Mouse (Mus musculus): ENCODE data around the gene Itga6.

Gene Itga6

DNA sequence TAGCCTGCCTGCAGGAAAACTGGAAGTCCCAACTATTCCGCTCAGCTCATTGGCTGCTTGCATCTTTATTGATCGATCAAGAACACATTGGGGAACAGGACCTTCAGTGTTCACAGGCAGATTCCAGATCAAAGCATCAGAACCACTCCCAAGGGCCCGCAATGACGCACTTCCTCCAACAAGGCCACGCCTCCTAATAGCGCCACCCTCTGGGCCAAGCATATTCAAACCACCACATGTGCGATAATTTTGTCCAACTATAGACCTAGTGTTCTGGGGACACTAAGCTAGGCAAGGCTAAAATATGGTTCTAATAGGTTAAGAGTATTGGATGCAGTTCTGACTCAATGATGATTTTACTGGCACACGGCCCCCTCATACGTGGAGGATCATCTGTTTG, 15.7 kb downstream of the Itga6 start:
- no peak for DNase-seq (ENCODE audit: low read depth, low spot score)

GRCm38 (mm10) chr2:71764525-71764924, 19.1 kb downstream of the Itga6 start:
- DNase-seq (ENCODE audit: low read depth, low spot score), result no peak

GRCm38 (mm10) chr2:71764961-71765735, 19.7 kb downstream of the Itga6 start:
- DNase-seq (ENCODE audit: low read depth, low spot score), result no peak

- DNase-seq (ENCODE audit: low read depth, low spot score), result no peak
Measured at GRCm38 (mm10) chr2:71766007-71766406, 20.6 kb downstream of the Itga6 start.

DNA sequence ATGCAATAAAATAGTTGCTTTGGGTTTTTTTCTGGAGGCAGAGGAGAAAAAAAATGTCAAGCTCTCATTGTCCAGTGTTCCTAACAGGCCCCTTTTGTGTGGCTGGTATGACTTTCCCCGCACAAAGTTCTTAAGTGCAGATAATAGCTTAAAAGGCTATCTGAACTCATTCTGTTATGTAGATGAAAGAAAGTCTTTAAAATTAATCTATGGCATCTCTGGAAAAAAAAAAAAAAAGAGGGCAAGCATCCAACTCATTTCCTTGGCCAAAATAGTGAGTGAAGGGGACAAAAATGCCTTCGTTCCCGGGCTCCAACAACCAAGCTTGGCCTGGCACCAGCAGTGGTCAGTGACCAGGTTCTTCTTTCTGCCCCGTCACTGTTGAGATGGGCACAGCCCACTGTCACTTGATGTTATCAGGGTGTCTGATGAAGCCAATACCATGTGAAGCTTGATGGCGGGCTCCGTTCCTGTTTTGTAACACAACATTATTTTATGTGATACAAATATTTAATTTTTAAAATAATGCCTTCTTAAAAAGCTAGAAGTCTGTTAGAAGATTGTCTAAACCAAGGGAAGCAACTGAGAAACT, 21.7 kb downstream of the Itga6 start:
- DNase-seq (ENCODE audit: low read depth, low spot score), result no peak

DNA sequence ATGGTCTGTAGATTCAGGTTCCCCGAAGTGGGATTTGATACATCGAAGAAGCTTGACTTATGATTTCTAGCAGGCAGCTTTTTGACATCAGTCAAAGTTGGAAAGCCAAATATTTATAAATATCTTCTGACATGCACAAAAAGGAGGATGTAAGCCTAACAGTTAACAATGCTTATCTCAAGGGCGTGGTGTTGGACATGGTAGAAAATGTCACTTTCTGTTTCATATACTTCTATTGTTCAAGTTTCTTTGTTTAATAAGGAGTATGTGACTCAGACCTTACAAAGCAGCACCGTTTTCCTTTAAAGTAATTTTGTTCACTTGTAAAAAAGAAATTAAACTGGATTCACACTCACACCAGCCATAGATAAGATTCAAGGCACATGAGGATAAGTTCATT, 26.3 kb downstream of the Itga6 start:
- no peak for DNase-seq (ENCODE audit: low read depth, low spot score)

GRCm38 (mm10) chr2:71773714-71774113, 28.3 kb downstream of the Itga6 start:
- no peak for DNase-seq (ENCODE audit: low read depth, low spot score)

- no peak for DNase-seq (ENCODE audit: low read depth, low spot score)
Measured at GRCm38 (mm10) chr2:71774246-71774951, 29.0 kb downstream of the Itga6 start.

- DNase-seq (ENCODE audit: low read depth, low spot score), result no peak
Measured at GRCm38 (mm10) chr2:71775201-71775611, 29.8 kb downstream of the Itga6 start.

GRCm38 (mm10) chr2:71779266-71779888, 34.0 kb downstream of the Itga6 start:
- DNase-seq (ENCODE audit: low read depth, low spot score), result no peak

- DNase-seq (ENCODE audit: low read depth, low spot score), result no peak
Measured at GRCm38 (mm10) chr2:71780016-71780415, 34.6 kb downstream of the Itga6 start.

- DNase-seq (ENCODE audit: low read depth, low spot score), result no peak
Measured at GRCm38 (mm10) chr2:71785260-71785659, 39.8 kb downstream of the Itga6 start.

DNA sequence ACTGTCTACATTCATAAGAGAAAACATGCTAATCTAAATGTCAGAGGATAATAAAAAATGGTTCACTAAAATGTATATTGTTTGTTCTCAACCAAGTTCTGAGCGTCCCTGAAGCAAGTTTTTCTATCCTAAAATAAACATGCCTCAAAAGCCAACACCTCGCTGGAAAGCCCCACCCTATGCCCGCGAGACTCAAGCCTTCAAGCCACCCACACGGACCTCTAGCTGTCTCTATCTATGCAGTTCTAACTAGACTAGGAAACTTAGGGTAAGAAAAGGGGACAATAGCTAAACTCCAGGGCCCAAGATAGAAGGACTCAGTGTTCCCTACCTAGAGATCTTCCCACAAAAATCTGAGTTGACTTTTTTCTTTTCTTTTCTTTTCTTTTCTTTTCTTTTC, 40.6 kb downstream of the Itga6 start:
- no peak for DNase-seq (ENCODE audit: low read depth, low spot score)

- DNase-seq (ENCODE audit: low read depth, low spot score), result peak; percentile 65
Measured at GRCm38 (mm10) chr2:71786591-71787155, 41.3 kb downstream of the Itga6 start.

DNA sequence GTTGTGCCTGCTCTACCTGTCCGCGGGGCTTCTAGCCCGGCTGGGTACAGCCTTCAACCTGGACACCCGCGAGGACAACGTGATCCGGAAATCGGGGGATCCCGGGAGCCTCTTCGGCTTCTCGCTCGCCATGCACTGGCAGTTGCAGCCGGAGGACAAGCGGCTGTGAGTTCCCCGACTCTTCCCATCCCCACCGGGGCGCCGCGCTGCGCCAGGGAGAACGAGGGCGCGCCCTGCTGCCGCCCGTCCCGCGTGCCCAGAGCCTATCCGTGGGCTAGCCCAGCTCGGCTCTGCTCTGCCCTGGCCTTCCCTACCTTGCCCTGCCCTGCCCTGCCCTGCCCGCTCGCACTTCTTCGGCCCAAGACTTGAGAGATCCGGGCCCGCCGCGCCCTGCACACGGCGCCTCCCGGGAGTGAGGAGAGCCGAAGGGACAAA, 41.8 kb downstream of the Itga6 start:
- DNase-seq (ENCODE audit: low read depth, low spot score), result no peak

DNA sequence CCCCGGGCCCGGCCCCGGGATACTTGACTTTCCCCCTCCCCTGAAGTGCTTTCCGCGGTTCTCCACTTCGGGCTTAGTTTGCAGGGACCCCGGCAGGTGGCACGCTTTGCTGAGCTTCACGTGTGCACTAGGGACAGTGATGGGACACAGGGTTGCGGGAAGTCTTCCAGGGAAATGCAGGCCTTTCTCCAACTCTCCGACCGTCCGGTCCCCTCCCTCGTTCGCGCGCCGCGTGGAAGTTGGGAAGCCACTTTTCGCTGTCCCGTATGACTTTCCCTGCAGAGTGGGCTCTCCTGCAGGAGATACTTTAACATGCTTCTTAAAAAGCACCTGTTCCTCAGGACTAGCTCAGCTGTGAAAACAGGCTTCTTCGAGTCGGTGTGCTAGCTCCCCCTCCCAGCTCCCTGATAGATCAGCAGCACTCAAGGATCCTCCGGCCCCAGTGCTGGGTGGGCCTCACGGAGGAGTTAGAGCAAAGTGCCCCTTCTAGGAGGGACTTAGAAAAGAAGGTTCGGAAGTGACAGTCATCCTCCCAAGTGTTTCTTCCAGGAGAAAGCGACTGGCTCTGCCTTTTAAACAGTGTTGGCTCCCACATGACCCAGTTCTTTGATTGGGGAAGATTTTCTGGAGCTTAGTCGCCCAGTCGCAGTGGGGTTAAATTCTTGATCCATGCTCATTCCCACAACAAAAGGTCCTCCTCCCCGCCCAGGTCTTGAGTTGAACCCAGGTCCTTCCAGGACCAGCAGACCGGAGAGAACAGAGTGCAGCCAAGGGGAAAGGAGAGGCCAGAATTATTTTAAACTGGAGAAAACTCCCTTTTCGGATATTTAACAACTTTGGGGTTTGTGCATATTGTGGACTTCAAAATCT, 42.4 kb downstream of the Itga6 start:
- peak; percentile 21 for DNase-seq (ENCODE audit: low read depth, low spot score)

GRCm38 (mm10) chr2:71790752-71791151, 45.3 kb downstream of the Itga6 start:
- no peak for DNase-seq (ENCODE audit: low read depth, low spot score)

DNA sequence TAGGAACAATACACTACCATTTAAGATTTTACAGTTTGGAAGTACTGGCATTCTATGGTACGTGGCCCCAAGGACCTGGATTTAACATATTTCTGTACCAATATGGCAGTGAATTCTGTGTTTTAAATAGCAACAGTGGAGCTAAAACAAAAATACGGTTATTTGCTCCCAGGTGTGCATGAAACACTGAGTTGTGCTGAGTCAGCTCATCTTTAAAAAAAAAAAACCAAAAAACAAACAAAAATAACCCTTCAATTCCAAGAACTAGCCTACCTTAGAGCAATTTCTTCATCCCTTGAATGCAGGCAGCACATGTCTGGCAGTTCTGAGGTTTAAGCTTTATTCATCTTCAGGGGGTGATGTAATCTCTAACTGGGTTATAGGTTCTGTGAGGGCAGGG, 45.8 kb downstream of the Itga6 start:
- DNase-seq (ENCODE audit: low read depth, low spot score), result no peak

- DNase-seq (ENCODE audit: low read depth, low spot score), result no peak
Measured at GRCm38 (mm10) chr2:71794139-71794538, 48.7 kb downstream of the Itga6 start.

DNA sequence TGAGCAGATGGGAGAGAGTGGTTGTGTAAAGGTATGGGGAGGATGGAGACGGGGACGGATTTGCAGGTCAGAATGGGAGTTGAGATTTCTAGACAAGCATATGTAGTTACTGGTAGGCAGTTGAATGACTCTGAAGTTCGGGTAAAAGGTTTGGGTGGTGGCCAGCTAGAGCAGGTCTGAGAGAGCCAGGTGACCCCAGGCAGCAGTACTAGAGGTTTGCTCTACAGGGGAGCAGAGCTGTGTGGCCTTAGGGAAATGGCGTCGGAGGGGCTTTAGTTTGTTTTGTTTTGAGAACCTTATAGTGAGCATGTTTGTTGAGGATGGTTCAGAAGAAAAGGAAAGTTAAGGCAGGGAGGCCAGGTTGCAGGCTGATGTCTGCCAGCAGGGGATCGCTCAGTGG, 51.4 kb downstream of the Itga6 start:
- no peak for DNase-seq (ENCODE audit: low read depth, low spot score)

- DNase-seq (ENCODE audit: low read depth, low spot score), result no peak
Measured at GRCm38 (mm10) chr2:71800798-71801197, 55.4 kb downstream of the Itga6 start.
